Mouse (Mus musculus) G1E (cell line): ENCODE data around the gene Pla2g2e.

Source experiments
- CTCF ChIP-seq: IDR thresholded peaks from 2 replicates; pipeline ENCODE4 v1.5.1; 2012; ENCODE audit warnings: low read depth, low read length, inconsistent platforms, mixed read lengths
- GATA2 ChIP-seq: IDR thresholded peaks from 2 replicates; pipeline ENCODE4 v1.6.1; 2012; ENCODE audit warnings: low read depth, low read length, inconsistent platforms, borderline replicate concordance
- TAL1 ChIP-seq: conservative IDR thresholded peaks from 2 replicates; pipeline ENCODE4 v1.6.1; 2012; ENCODE audit warnings: low read depth, low read length, inconsistent platforms, mixed read lengths

DNA sequence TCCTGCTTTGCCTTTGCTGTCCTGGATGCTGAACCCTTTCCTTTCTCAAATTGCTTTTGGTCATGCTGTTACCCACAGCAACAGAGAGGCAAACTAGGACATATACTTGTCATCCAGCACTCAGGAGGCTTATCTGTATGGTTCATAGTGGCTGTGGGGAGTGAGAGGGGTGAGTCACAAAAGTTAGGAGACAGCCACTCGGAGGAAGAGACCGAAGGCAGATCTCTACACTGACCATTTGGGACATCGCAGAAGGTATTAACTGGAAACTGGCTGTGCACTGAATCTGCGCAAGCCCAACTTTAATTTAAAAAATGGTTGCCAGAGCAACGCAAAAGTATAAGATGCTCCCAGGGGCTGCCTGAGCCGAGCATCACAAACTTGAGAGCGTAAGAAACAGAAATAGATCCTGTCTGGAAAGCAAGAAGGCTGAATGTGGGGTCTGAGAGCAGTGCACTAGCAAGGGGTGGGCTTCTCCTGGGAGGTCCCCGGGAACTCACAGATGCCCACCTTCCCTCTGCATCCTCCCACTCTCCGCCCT is 22.6 kb upstream of the Pla2g2e start:
- TF ChIP-seq GATA2 (no peak), CTCF (no peak), TAL1 (no peak)
